Mouse (Mus musculus): Measurements from ENCODE around the gene Ccdc89. TPM values are rescaled to one million over a fixed set of nuclear protein-coding genes. Genes with fewer than 3 reads are reported as not detected.

Ccdc89 gene
- polyA plus RNA-seq, 1 experiment from 2014 or later, result 2.1 TPM

- ATAC-seq (ENCODE audit: insufficient number of reproducible peaks, low FRiP score, low TSS enrichment, low read depth) (no peak), DNase-seq (ENCODE audit: low spot score) (no peak)
- Histone ChIP-seq H3K4me2 (ENCODE audit: low read depth, severe bottlenecking) (no peak overlapping the region), H3K4me1 (ENCODE audit: control insufficient read depth, insufficient read depth, low read length) (no peaks in the 10 kb centered on the region), H3K4me3 (ENCODE audit: low read depth, low read length) (no peak overlapping the region), H3K27me3 (ENCODE audit: control insufficient read depth, insufficient read depth, low read length) (no peaks in the 10 kb centered on the region), H3K9me3 (ENCODE audit: control insufficient read depth, low read length) (no peaks in the 10 kb centered on the region), H3K9ac (ENCODE audit: low read length) (no peak overlapping the region), H3K27ac (replicated peaks; ENCODE audit: low read depth, low read length) (no peak overlapping the region), H3K36me3 (ENCODE audit: control insufficient read depth, insufficient read depth, low read length) (no peaks in the 10 kb centered on the region)
Observed at GRCm38 (mm10) chr7:90432221-90432620, 5.8 kb downstream of the Ccdc89 start.

GRCm38 (mm10) chr7:90440044-90440443 lies 13.7 kb downstream of the Ccdc89 start:
- no peak for ATAC-seq (ENCODE audit: insufficient number of reproducible peaks, low FRiP score, low TSS enrichment, low read depth)
- Histone ChIP-seq H3K36me3 (ENCODE audit: control insufficient read depth, insufficient read depth, low read length) (no peaks in the 10 kb centered on the region), H3K4me3 (ENCODE audit: low read depth, low read length) (no peak overlapping the region), H3K27ac (replicated peaks; ENCODE audit: low read depth, low read length) (no peak overlapping the region), H3K4me1 (ENCODE audit: control insufficient read depth, insufficient read depth, low read length) (no peaks in the 10 kb centered on the region), H3K9ac (ENCODE audit: low read length) (no peak overlapping the region), H3K4me2 (ENCODE audit: low read depth, severe bottlenecking) (no peak overlapping the region), H3K27me3 (ENCODE audit: control insufficient read depth, insufficient read depth, low read length) (no peaks in the 10 kb centered on the region), H3K9me3 (ENCODE audit: control insufficient read depth, low read length) (no peaks in the 10 kb centered on the region)
- no peak for DNase-seq (ENCODE audit: low spot score)
- WGBS, result 92% methylated on average over 4 of the region's 4 CpGs

DNA sequence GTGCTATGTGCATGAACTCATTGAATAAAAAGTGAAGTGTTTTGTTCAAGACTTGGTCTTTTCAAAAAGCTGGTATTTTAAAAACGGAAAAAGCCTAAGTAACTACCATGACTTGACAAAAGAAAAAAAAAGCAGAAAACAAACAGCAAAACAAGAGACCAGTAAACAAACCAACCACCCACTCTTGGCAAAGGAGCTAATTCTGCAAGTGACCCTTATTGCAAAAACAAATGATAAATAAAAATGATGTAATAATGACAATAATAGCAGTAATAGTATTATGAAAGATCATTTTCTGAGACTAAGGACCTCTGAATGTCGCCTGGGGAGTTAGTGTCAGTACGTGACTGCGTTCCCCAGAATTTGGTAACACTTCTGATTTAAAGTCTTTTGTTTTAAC lies 15.7 kb downstream of the Ccdc89 start:
- DNase-seq (ENCODE audit: low spot score) (no peak), ATAC-seq (ENCODE audit: insufficient number of reproducible peaks, low FRiP score, low TSS enrichment, low read depth) (0 out of 2 replicates have a peak, but pooled peaks have one; percentile 4)
- Histone ChIP-seq H3K4me1 (ENCODE audit: control insufficient read depth, insufficient read depth, low read length) (no peaks in the 10 kb centered on the region), H3K27ac (replicated peaks; ENCODE audit: low read depth, low read length) (no peak overlapping the region), H3K4me2 (ENCODE audit: low read depth, severe bottlenecking) (peak overlapping the region; percentile 29), H3K4me3 (ENCODE audit: low read depth, low read length) (peak overlapping the region; percentile 99), H3K9me3 (ENCODE audit: control insufficient read depth, low read length) (no peaks in the 10 kb centered on the region), H3K36me3 (ENCODE audit: control insufficient read depth, insufficient read depth, low read length) (no peaks in the 10 kb centered on the region), H3K9ac (ENCODE audit: low read length) (no peak overlapping the region), H3K27me3 (ENCODE audit: control insufficient read depth, insufficient read depth, low read length) (no peaks in the 10 kb centered on the region)
- 13% methylated on average over 4 of the region's 4 CpGs for WGBS

- H3K36me3 ChIP-seq (ENCODE audit: control insufficient read depth, insufficient read depth, low read length), result no peaks in the 10 kb centered on the region
- no peaks in the 10 kb centered on the region for H3K9me3 ChIP-seq (ENCODE audit: control insufficient read depth, low read length)
- ATAC-seq (ENCODE audit: insufficient number of reproducible peaks, low FRiP score, low TSS enrichment, low read depth), result peak; percentile 95
- peak within 1 kb of the TSS; percentile 73 for H3K4me2 ChIP-seq (ENCODE audit: low read depth, severe bottlenecking)
- peak within 1 kb of the TSS; percentile 99 for H3K9ac ChIP-seq (ENCODE audit: low read length)
- H3K27me3 ChIP-seq (ENCODE audit: control insufficient read depth, insufficient read depth, low read length), result no peaks in the 10 kb centered on the region
- peak; percentile 97 for DNase-seq (ENCODE audit: low spot score)
- peak within 1 kb of the TSS; percentile 95 for H3K27ac ChIP-seq (replicated peaks; ENCODE audit: low read depth, low read length)
- no peaks in the 10 kb centered on the region for H3K4me1 ChIP-seq (ENCODE audit: control insufficient read depth, insufficient read depth, low read length)
- WGBS, result 0% methylated on average over 43 of the region's 54 CpGs
- H3K4me3 ChIP-seq (ENCODE audit: low read depth, low read length), result peak within 1 kb of the TSS; percentile 99
Observed at GRCm38 (mm10) chr7:90442518-90443080, 16.2 kb downstream of the Ccdc89 start, which contains the start of gene Crebzf. Gene Crebzf, plus strand, starts transcription at chr7:90442729.

DNA sequence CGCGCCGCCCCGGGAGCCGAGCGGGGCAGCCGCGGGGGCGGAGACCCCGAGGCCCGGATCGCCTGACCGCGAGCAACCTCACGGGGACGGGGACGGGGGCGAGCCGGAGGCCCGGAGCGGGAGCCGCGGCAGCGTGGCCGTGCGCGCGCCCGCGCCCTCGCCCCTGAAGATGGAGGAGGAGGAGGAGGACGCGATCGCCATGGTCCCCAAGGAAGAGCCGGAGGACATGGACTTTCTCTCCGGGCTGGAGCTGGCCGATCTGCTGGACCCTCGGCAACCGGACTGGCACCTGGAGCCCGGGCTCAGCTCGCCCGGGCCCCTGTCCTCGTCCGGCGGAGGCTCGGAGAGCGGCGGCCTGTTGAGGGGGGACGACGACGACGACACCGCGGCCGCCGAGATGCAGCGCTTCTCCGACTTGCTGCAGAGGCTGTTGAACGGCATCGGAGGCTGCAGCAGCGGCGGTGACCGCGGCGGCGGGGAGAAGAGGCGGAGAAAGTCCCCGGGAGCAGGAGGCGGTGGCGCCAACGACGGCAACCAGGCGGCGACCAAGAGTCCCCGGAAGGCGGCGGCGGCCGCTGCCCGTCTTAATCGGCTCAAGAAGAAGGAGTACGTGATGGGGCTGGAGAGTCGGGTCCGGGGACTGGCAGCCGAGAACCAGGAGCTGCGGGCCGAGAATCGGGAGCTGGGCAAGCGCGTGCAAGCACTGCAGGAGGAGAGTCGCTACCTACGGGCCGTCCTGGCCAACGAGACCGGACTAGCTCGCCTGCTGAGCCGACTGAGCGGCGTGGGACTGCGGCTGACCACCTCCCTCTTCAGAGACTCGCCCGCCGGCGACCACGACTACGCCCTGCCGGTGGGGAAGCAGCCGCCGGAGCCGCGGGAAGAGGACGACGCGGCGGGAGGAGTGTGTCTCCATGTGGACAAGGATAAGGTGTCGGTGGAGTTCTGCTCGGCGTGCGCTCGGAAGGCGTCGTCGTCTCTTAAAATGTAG lies 17.0 kb downstream of the Ccdc89 start:
- DNase-seq (ENCODE audit: low spot score), result peak; percentile 79
- Histone ChIP-seq H3K4me1 (ENCODE audit: control insufficient read depth, insufficient read depth, low read length) (no peaks in the 10 kb centered on the region), H3K9me3 (ENCODE audit: control insufficient read depth, low read length) (no peaks in the 10 kb centered on the region), H3K4me2 (ENCODE audit: low read depth, severe bottlenecking) (peak overlapping the region; percentile 73), H3K9ac (ENCODE audit: low read length) (peak overlapping the region; percentile 99), H3K27me3 (ENCODE audit: control insufficient read depth, insufficient read depth, low read length) (no peaks in the 10 kb centered on the region), H3K27ac (replicated peaks; ENCODE audit: low read depth, low read length) (peak overlapping the region; percentile 95), H3K4me3 (ENCODE audit: low read depth, low read length) (peak overlapping the region; percentile 99), H3K36me3 (ENCODE audit: control insufficient read depth, insufficient read depth, low read length) (no peaks in the 10 kb centered on the region)
- peak; percentile 56 for ATAC-seq (ENCODE audit: insufficient number of reproducible peaks, low FRiP score, low TSS enrichment, low read depth)
- WGBS, result under 1% methylated on average over 93 of the region's 123 CpGs

GRCm38 (mm10) chr7:90444206-90444605 lies 17.8 kb downstream of the Ccdc89 start:
- Histone ChIP-seq H3K9ac (ENCODE audit: low read length) (peak overlapping the region; percentile 99), H3K9me3 (ENCODE audit: control insufficient read depth, low read length) (no peaks in the 10 kb centered on the region), H3K4me2 (ENCODE audit: low read depth, severe bottlenecking) (peak overlapping the region; percentile 73), H3K4me1 (ENCODE audit: control insufficient read depth, insufficient read depth, low read length) (no peaks in the 10 kb centered on the region), H3K27ac (replicated peaks; ENCODE audit: low read depth, low read length) (no peak overlapping the region), H3K27me3 (ENCODE audit: control insufficient read depth, insufficient read depth, low read length) (no peaks in the 10 kb centered on the region), H3K4me3 (ENCODE audit: low read depth, low read length) (peak overlapping the region; percentile 99), H3K36me3 (ENCODE audit: control insufficient read depth, insufficient read depth, low read length) (no peaks in the 10 kb centered on the region)
- DNase-seq (ENCODE audit: low spot score), result no peak
- no peak for ATAC-seq (ENCODE audit: insufficient number of reproducible peaks, low FRiP score, low TSS enrichment, low read depth)
- WGBS, result 0% methylated on average over 6 of the region's 6 CpGs

DNA sequence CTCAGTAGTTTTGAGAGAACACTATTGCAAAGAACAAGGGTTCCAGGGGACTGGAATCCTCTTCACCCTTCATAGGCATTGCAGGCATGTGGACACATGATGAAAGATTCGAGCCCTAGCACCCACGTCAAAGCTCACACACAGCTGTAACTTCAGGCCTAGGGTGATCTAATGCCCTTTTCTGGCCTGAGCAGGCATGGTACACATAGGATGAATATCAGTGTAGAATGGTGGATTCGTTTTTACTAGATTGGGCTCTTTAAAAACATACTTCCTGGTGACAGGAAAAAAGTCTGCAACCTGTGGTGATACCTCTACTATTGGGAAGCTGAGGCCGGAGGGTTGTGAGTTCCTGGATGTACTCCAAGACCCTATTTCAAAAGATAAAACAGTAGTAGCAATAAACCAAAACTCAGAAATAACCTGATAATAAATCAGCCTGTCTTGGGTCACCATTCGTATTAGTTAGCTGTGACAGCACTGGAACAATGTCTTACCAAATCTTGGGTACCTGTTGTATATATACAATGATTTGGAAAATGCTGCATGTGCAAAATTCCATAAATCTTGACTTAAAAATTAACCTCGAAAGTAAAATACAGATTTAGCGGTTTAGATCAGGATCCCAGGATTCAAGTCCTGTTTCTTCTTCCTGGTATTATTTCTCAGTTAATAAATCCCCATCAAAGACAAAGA lies 29.9 kb downstream of the Ccdc89 start:
- no peaks in the 10 kb centered on the region; the same call in 1 of the 2 replicates for H3K36me3 ChIP-seq (ENCODE audit: control insufficient read depth, insufficient read depth, low read length)
- H3K27ac ChIP-seq (replicated peaks; ENCODE audit: low read depth, low read length), result peak overlapping the region; percentile 30; the same call in 1 of the 2 replicates
- H3K27me3 ChIP-seq (ENCODE audit: control insufficient read depth, insufficient read depth, low read length), result no peaks in the 10 kb centered on the region
- ATAC-seq (ENCODE audit: insufficient number of reproducible peaks, low FRiP score, low TSS enrichment, low read depth), result no peak
- no peaks in the 10 kb centered on the region for H3K9me3 ChIP-seq (ENCODE audit: control insufficient read depth, low read length)
- H3K9ac ChIP-seq (ENCODE audit: low read length), result peak overlapping the region; percentile 79; the same call in 1 of the 2 replicates
- H3K4me1 ChIP-seq (ENCODE audit: control insufficient read depth, insufficient read depth, low read length), result peaks cover 3% of the 10 kb centered on the region; the same call in 1 of the 2 replicates
- peak overlapping the region; percentile 35 for H3K4me2 ChIP-seq (ENCODE audit: low read depth, severe bottlenecking)
- WGBS, result 36% methylated on average over 7 of the region's 7 CpGs
- peak overlapping the region; percentile 63 for H3K4me3 ChIP-seq (ENCODE audit: low read depth, low read length)
- no peak for DNase-seq (ENCODE audit: low spot score)
